Mouse (Mus musculus) kidney, adult 2 months (tissue): ENCODE results near the gene 3100002H09Rik. TPM values are rescaled to one million over a fixed set of nuclear protein-coding genes. Genes with fewer than 3 reads are reported as not detected.
A peak's percentile ranks its signal among the peaks of the same experiment; 100 is the strongest.

Source experiments
- DNase-seq: peaks from one replicate; pipeline ENCODE4 v3.0.0; 2021
- H3K27ac ChIP-seq: fragments of 200-500 bp; 2 replicates; pipeline ENCODE4 v1.5.1; 2012; ENCODE audit warnings: low read depth, low read length, control low read depth, inconsistent platforms; ENCODE audit not compliant: insufficient read depth
- H3K27me3 ChIP-seq: fragments of 200-500 bp; replicated peaks from 2 replicates; pipeline ENCODE4 v1.6.1; 2012; ENCODE audit warnings: mild to moderate bottlenecking, moderate library complexity, low read length, inconsistent platforms; ENCODE audit not compliant: control insufficient read depth, insufficient read depth
- H3K36me3 ChIP-seq: fragments of 200-500 bp; 2 replicates; pipeline ENCODE4 v1.6.1; 2012; ENCODE audit warnings: mild to moderate bottlenecking, moderate library complexity, low read length, inconsistent platforms; ENCODE audit not compliant: control insufficient read depth, insufficient read depth
- H3K4me1 ChIP-seq: fragments of 200-500 bp; 2 replicates; pipeline ENCODE4 v1.6.1; 2011; ENCODE audit warnings: low read length; ENCODE audit not compliant: control insufficient read depth, insufficient read depth
- H3K4me3 ChIP-seq: fragments of 200-500 bp; 2 replicates; pipeline ENCODE4 v1.5.1; 2011; ENCODE audit warnings: mild to moderate bottlenecking, low read depth, low read length, control low read depth; ENCODE audit not compliant: insufficient read depth
- CTCF ChIP-seq: fragments of 200-500 bp; conservative IDR thresholded peaks from 2 replicates; pipeline ENCODE4 v1.5.1; 2011; ENCODE audit warnings: low read depth, mild to moderate bottlenecking, control low read depth, low read length, moderate library complexity, mixed read lengths; ENCODE audit not compliant: insufficient read depth, insufficient read length
- POLR2A ChIP-seq: fragments of 200-500 bp; IDR thresholded peaks from one replicate; pipeline ENCODE4 v1.6.1; 2011; ENCODE audit warnings: low read depth, low read length, control low read depth
- WGBS: fragments of 180-500 bp; shearing (Covaris S2); methylation state at CpG from one replicate; pipeline ENCODE4 v1.1.7; 2018; 5-methylcytosine and 5-hydroxymethylcytosine counted together
- polyA plus RNA-seq: library from polyadenylated mRNA; depleted of rRNA; stranded (reverse); fragments of >200 nt; gene quantifications from 2 replicates; pipeline ENCODE4 v1.2.3, GENCODE M21; 2012; rRNA removed

Gene 3100002H09Rik
- polyA plus RNA-seq: not detected in 2 replicates

- Histone ChIP-seq H3K27me3 (no peaks in the 10 kb centered on the region), H3K4me1 (no peaks in the 10 kb centered on the region), H3K27ac (no peak within 1 kb of the TSS), H3K36me3 (no peaks in the 10 kb centered on the region), H3K4me3 (no peak within 1 kb of the TSS)
- 82% methylated on average over 2 of the region's 2 CpGs for WGBS
- no peak for TF ChIP-seq CTCF
- DNase-seq: no peak
Measured at GRCm38 (mm10) chr4:124610703-124611102, at the start of gene 3100002H09Rik. 3100002H09Rik (minus strand) TSS chr4:124610803.

GRCm38 (mm10) chr4:124659251-124660217 is 48.9 kb upstream of the 3100002H09Rik start:
- H3K4me3 ChIP-seq: no peak overlapping the region
- no peak overlapping the region for H3K27ac ChIP-seq
- DNase-seq: no peak
- H3K4me1 ChIP-seq: peaks cover 3% of the 10 kb centered on the region; the same call in 1 of the 2 replicates
- H3K36me3 ChIP-seq: no peaks in the 10 kb centered on the region
- peaks cover 19% of the 10 kb centered on the region for H3K27me3 ChIP-seq
- TF ChIP-seq POLR2A (no peak), CTCF (no peak)
- WGBS: 7% methylated on average over 68 of the region's 68 CpGs

- Histone ChIP-seq H3K4me3 (peak overlapping the region; percentile 6; the same call in 1 of the 2 replicates), H3K36me3 (no peaks in the 10 kb centered on the region), H3K4me1 (peaks cover 3% of the 10 kb centered on the region; the same call in 1 of the 2 replicates), H3K27me3 (peaks cover 19% of the 10 kb centered on the region), H3K27ac (no peak overlapping the region)
- TF ChIP-seq CTCF (no peak), POLR2A (no peak)
- WGBS: 3% methylated on average over 39 of the region's 39 CpGs
- no peak for DNase-seq
Measured at GRCm38 (mm10) chr4:124658412-124658851, 47.8 kb upstream of the 3100002H09Rik start.

- DNase-seq: no peak
- WGBS: under 1% methylated on average over 54 of the region's 61 CpGs
- Histone ChIP-seq H3K27ac (no peak overlapping the region), H3K27me3 (peaks cover 19% of the 10 kb centered on the region), H3K4me1 (peaks cover 3% of the 10 kb centered on the region; the same call in 1 of the 2 replicates), H3K36me3 (no peaks in the 10 kb centered on the region), H3K4me3 (peak overlapping the region; percentile 43)
- no peak for TF ChIP-seq POLR2A
- TF ChIP-seq CTCF: no peak
Measured at GRCm38 (mm10) chr4:124657781-124658180, 47.2 kb upstream of the 3100002H09Rik start.

- Histone ChIP-seq H3K27me3 (peaks cover 19% of the 10 kb centered on the region), H3K4me3 (peak overlapping the region; percentile 60), H3K36me3 (no peaks in the 10 kb centered on the region), H3K4me1 (peaks cover 3% of the 10 kb centered on the region; the same call in 1 of the 2 replicates), H3K27ac (no peak overlapping the region)
- 3% methylated on average over 88 of the region's 92 CpGs for WGBS
- peak; percentile 80 for DNase-seq
- TF ChIP-seq POLR2A (no peak), CTCF (no peak)
Measured at GRCm38 (mm10) chr4:124656854-124657650, 46.4 kb upstream of the 3100002H09Rik start.

GRCm38 (mm10) chr4:124656518-124656853 is 45.9 kb upstream of the 3100002H09Rik start, which contains the start of gene Pou3f1:
Pou3f1 (plus strand) TSS chr4:124656807.
- Histone ChIP-seq H3K4me3 (peak within 1 kb of the TSS; percentile 60), H3K4me1 (peaks cover 3% of the 10 kb centered on the region; the same call in 1 of the 2 replicates), H3K36me3 (no peaks in the 10 kb centered on the region), H3K27me3 (peaks cover 19% of the 10 kb centered on the region), H3K27ac (no peak within 1 kb of the TSS)
- peak; percentile 14 for DNase-seq
- TF ChIP-seq CTCF (no peak), POLR2A (no peak)
- WGBS: 4% methylated on average over 15 of the region's 15 CpGs

GRCm38 (mm10) chr4:124652886-124653285 is 42.3 kb upstream of the 3100002H09Rik start:
- H3K27me3 ChIP-seq: peaks cover 5% of the 10 kb centered on the region
- WGBS: 12% methylated on average over 9 of the region's 9 CpGs
- TF ChIP-seq CTCF (no peak), POLR2A (no peak)

More at GRCm38 (mm10) chr4:124652886-124653285, 42.3 kb upstream of the 3100002H09Rik start:
- no peaks in the 10 kb centered on the region for H3K36me3 ChIP-seq
- peak; percentile 60 for DNase-seq
- peaks cover 3% of the 10 kb centered on the region; the same call in 1 of the 2 replicates for H3K4me1 ChIP-seq
- H3K4me3 ChIP-seq: no peak overlapping the region
- no peak overlapping the region for H3K27ac ChIP-seq
